In the genomic region with DNA sequence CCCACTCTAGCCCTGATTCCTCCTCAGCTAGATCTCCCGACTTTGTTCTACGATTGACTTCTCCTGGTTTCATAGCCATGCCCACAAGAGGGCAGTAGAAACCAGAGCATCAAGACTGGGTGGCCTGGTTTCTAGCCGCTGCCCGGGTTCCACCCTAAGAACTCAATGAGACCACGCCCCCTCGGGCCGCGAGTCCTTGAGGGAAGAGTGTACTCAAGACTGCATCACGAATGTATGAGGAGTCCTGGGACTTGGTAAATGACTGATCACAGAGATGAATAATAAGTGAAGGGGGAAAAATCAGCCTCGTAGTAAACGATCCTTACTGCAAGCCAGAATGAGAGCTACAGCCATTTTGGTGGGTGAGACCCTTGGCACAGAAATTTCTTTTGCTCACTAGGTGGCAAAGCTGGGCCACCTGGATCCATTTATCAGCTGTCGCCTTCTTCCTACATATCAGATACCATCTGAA, we compare ENCODE assay signal across 8 mouse cellular contexts. TPM values are rescaled to one million over a fixed set of nuclear protein-coding genes. Genes with fewer than 3 reads are reported as not detected.
DNase-seq lines count a peak whose midpoint lies in the region.

No protein-coding gene starts in this region.

- H3K4me3 ChIP-seq in hindbrain, embryonic 10.5 days = peak overlapping the region; percentile 37

- DNase-seq in NIH3T3 (ENCODE audit: low read depth) = peak; percentile 98
- DNase-seq in cerebellum, adult 8-10 months = peak; percentile 78
- DNase-seq in forelimb bud, embryonic 11.5 days (ENCODE audit: low read depth, low spot score) = peak; percentile 93
- DNase-seq in hindbrain, embryonic 10.5 days (ENCODE audit: low spot score) = peak; percentile 87
- DNase-seq in layer of hippocampus, postnatal 10 days (ENCODE audit: low spot score in 2 of 2) = peak; percentile 82 to 86
- DNase-seq in lung, postnatal 10 days = peak; percentile 90
- peak; percentile 75 for DNase-seq in ovary, postnatal 36 days (ENCODE audit: low spot score)
- peak; percentile 83 for DNase-seq in thymus, postnatal 14 days

- no peaks in the 10 kb centered on the region for H3K36me3 ChIP-seq in hindbrain, embryonic 10.5 days

- peaks cover 14% of the 10 kb centered on the region for H3K27me3 ChIP-seq in hindbrain, embryonic 10.5 days (ENCODE audit: insufficient read depth, poor library complexity, severe bottlenecking)

- 3% methylated on average over 12 of the region's 12 CpGs for WGBS in hindbrain, embryonic 10.5 days

- peaks cover 8% of the 10 kb centered on the region; the same call in 1 of the 2 replicates for H3K9me3 ChIP-seq in hindbrain, embryonic 10.5 days

- no peak overlapping the region for H3K27ac ChIP-seq in hindbrain, embryonic 10.5 days

- no peaks in the 10 kb centered on the region for H3K4me1 ChIP-seq in hindbrain, embryonic 10.5 days (replicated peaks)

RNA-seq across cellular contexts. Expression of gene Oaz3, which starts 12.8 kb away (rescaled TPM):
- polyA plus RNA-seq in hindbrain, embryonic 10.5 days (2016; fragmentation: Nextera tagmentation; extraction: Ambion mirVana) = 0.26 and 0.98 TPM in 2 replicates
- not detected for total RNA-seq in layer of hippocampus, postnatal 10 days (2021)

RNA-seq across cellular contexts. Expression of gene Mrpl9, which starts 13.4 kb away (rescaled TPM):
- polyA plus RNA-seq in hindbrain, embryonic 10.5 days (2016; fragmentation: Nextera tagmentation; extraction: Ambion mirVana) = 71.3 and 73.4 TPM in 2 replicates
- 10 to 100 TPM; 45.3 to 48.8 TPM for total RNA-seq in layer of hippocampus, postnatal 10 days (2021)

RNA-seq across cellular contexts. Expression of gene Celf3, which starts 21.5 kb away (rescaled TPM):
- polyA plus RNA-seq in hindbrain, embryonic 10.5 days (2016; fragmentation: Nextera tagmentation; extraction: Ambion mirVana) = 69.3 and 136 TPM in 2 replicates
- 100 to 1,000 TPM; 222 to 249 TPM for total RNA-seq in layer of hippocampus, postnatal 10 days (2021)

RNA-seq across cellular contexts. Expression of gene Riiad1, which starts 23.6 kb away (rescaled TPM):
- polyA plus RNA-seq in hindbrain, embryonic 10.5 days (2016; fragmentation: Nextera tagmentation; extraction: Ambion mirVana) = 6.5 and 19.3 TPM in 2 replicates
- total RNA-seq in layer of hippocampus, postnatal 10 days (2021) = 1 to 10 TPM; 5.7 to 8.8 TPM

RNA-seq across cellular contexts. Expression of gene Tdrkh, which starts 43.5 kb away (rescaled TPM):
- 39.6 and 46.1 TPM in 2 replicates for polyA plus RNA-seq in hindbrain, embryonic 10.5 days (2016; fragmentation: Nextera tagmentation; extraction: Ambion mirVana)
- total RNA-seq in layer of hippocampus, postnatal 10 days (2021) = 10 to 100 TPM; 43.9 to 47.7 TPM
